Mouse (Mus musculus) testis, adult 2 months (tissue): ENCODE data around the gene Bcl3.

Experiments
- CTCF ChIP-seq: fragments of 200-500 bp; IDR thresholded peaks from 2 replicates; pipeline ENCODE4 v1.5.1; 2012; ENCODE audit warnings: low read depth, mild to moderate bottlenecking, inconsistent platforms, low read length, moderate library complexity; ENCODE audit not compliant: control insufficient read depth, insufficient read depth, insufficient replicate concordance
- POLR2A ChIP-seq: fragments of 200-500 bp; IDR thresholded peaks from 2 replicates; pipeline ENCODE4 v1.6.1; 2012; ENCODE audit warnings: low read depth, mild to moderate bottlenecking, inconsistent platforms, low read length, moderate library complexity; ENCODE audit not compliant: control insufficient read depth

GRCm38 (mm10) chr7:19820347-19821048 is 2.1 kb downstream of the Bcl3 start:
- no peak for TF ChIP-seq POLR2A
- TF ChIP-seq CTCF: no peak
